Mouse (Mus musculus): ENCODE results near the gene Gpsm1.
"Not testable (repeated sequence)": the region's sequence is repeated elsewhere in the genome, so short reads cannot be mapped to it uniquely, and the experiment has no call there.

Gene Gpsm1

DNA sequence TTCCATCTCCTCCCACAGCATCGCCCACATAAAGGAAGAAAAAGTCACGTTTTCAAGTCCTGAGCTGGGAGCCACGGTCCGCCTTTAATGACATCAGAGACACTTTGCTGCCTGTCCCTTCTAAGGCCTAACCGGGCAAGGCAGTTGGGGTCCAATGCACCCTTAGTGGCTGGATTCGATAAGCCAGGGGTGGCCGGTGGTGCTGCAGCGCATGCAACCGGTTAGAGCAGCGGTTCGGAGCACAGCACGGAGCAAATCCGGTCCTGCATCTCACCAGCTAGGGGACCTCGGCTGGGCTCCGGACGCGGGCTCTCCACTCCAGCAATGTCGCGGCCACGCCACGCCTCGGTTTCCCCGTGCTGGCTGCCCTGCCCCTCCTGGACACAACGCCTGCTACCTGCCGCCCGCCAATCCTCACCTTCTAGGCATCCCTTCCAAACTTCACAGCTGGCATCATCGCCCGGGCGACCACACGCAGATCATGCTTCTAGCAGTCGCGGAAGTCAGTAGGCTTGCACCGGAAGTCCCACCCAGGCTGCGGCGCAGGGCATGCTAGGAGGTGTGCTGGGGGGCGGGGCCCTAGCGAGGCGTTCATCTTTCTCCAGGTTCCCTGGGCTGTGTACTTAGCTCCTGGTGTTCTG lies 64.9 kb downstream of the Gpsm1 start, which contains the start of gene Snapc4:
Gene Snapc4, minus strand, starts transcription at position 523 of the 641 bp plus-strand sequence.
- DNase-seq (ENCODE audit: low spot score in 2 of 2), result peak; percentile 59 to 73

GRCm38 (mm10) chr2:26380871-26381270 lies 65.6 kb downstream of the Gpsm1 start:
- not testable (repeated sequence) for DNase-seq (ENCODE audit: low spot score in 2 of 2)

GRCm38 (mm10) chr2:26387713-26388112 lies 72.4 kb downstream of the Gpsm1 start:
- DNase-seq (ENCODE audit: low spot score in 2 of 2), result no peak

DNA sequence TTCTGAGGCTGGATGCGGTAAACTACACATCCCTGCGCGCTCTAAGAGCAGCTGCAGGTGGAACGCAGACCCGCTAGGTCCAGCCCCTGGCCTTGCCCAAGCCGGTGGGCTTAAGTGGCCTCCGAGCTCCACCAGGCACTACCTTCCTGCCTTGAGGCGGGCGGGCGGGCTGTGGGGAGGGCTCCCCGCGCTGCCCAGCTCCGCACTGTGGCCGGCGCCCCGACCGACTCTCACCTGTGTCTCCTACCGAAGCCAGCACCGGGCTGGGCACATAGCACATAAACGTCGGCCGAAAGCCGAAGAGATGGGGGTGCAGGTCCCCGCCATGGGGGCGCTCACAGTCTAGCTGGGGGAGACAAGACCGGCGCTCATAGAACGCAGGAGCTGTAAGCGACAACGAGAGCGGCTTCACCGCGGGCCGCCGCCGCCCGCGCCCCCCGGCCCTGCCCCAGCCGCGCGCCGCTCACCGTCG lies 73.4 kb downstream of the Gpsm1 start:
- DNase-seq (ENCODE audit: low spot score in 2 of 2), result no peak

- peak; percentile 70 to 81 for DNase-seq (ENCODE audit: low spot score in 2 of 2)
These were observed 73.9 kb downstream of the Gpsm1 start, which contains the start of the genes Entr1 and Pmpca for GRCm38 (mm10) chr2:26389154-26389690. Gene Entr1, minus strand, starts transcription at chr2:26389316. Gene Pmpca, plus strand, starts transcription at chr2:26389339.

DNA sequence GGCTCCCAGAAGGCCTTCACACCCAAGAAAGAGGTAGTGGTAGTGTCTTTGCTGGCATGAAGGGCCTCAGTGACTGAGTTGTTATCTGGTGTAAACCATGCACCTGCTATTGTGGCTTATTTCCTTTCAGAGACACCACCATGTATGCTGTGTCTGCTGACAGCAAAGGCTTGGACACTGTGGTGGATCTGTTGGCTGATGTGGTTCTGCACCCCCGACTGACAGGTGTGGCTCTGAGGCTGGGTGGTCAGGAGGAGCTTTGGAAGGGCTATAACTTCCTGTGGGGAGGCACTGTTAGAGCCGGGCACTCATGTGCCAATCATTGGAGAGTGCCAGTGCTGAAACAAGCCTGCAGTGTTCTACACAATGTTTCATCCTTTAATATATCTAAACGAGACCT lies 75.6 kb downstream of the Gpsm1 start:
- no peak for DNase-seq (ENCODE audit: low spot score in 2 of 2)

- DNase-seq (ENCODE audit: low spot score in 2 of 2), result no peak
These were observed 76.3 kb downstream of the Gpsm1 start for GRCm38 (mm10) chr2:26391617-26392016.
